Mouse (Mus musculus): ENCODE measurements around the gene Lrguk. TPM values are rescaled to one million over a fixed set of nuclear protein-coding genes. Genes with fewer than 3 reads are reported as not detected.

Gene Lrguk
- polyA plus RNA-seq, 1 experiment from 2014 or later: 1.2 TPM

GRCm38 (mm10) chr6:34153069-34154052, 124.1 kb downstream of the Lrguk start:
- Histone ChIP-seq H3K4me3 (no peak overlapping the region), H3K4me1 (peaks cover 82% of the 10 kb centered on the region), H3K36me3 (peaks cover 13% of the 10 kb centered on the region), H3K27ac (replicated peaks) (peak overlapping the region; percentile 95), H3K4me2 (replicated peaks) (peak overlapping the region; percentile 28), H3K27me3 (no peaks in the 10 kb centered on the region), H3K9me3 (no peaks in the 10 kb centered on the region), H3K9ac (replicated peaks) (0 out of 2 replicates have a peak overlapping the region, but pooled peaks have one; percentile 2)
- peak; percentile 71 for ATAC-seq (replicated peaks)
- 27% methylated on average over 18 of the region's 18 CpGs for WGBS

GRCm38 (mm10) chr6:34154202-34154601, 125.0 kb downstream of the Lrguk start:
- Histone ChIP-seq H3K27ac (replicated peaks) (peak overlapping the region; percentile 95), H3K9me3 (no peaks in the 10 kb centered on the region), H3K9ac (replicated peaks) (0 out of 2 replicates have a peak overlapping the region, but pooled peaks have one; percentile 2), H3K4me3 (no peak overlapping the region), H3K27me3 (no peaks in the 10 kb centered on the region), H3K36me3 (peaks cover 20% of the 10 kb centered on the region), H3K4me1 (peaks cover 76% of the 10 kb centered on the region), H3K4me2 (replicated peaks) (peak overlapping the region; percentile 28)
- 10% methylated on average over 3 of the region's 3 CpGs for WGBS
- ATAC-seq (replicated peaks): peak; percentile 87

DNA sequence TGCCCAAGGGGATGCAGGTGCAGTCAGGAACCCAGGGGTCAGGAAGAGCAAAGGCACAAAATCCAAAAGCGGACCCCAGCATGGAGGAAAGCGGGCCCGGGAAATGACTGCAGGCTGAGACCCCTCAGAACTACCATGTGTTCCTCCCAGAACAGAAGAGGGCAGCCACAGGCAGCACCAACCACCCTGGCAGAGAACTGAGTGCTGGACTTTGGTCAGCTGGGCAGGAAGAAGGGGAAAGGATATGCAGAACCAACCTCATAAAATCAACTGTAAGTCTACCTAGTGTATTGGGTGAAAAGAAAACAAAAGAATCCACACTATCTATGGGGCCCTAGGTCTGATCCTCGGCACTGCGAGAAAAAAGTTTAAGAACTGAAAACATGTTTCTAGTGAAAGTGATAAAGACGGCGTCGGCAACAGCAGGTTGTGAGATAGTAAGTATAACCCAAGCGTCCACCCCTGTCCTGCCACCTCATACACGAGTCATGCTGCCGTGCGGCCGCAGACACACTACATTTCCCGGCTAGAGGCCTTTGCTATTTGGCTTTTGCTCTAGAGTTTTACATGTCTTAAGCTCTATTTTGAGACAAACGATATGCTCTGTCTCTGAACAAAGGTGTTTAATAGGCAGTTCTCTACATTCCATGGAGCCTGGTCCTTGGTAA, 126.0 kb downstream of the Lrguk start:
- Histone ChIP-seq H3K9ac (replicated peaks) (0 out of 2 replicates have a peak overlapping the region, but pooled peaks have one; percentile 17), H3K36me3 (peaks cover 30% of the 10 kb centered on the region), H3K27me3 (no peaks in the 10 kb centered on the region), H3K9me3 (no peaks in the 10 kb centered on the region), H3K4me1 (peaks cover 67% of the 10 kb centered on the region), H3K4me2 (replicated peaks) (no peak overlapping the region), H3K27ac (replicated peaks) (peak overlapping the region; percentile 95), H3K4me3 (no peak overlapping the region)
- 89% methylated on average over 15 of the region's 15 CpGs for WGBS
- no peak for ATAC-seq (replicated peaks)

DNA sequence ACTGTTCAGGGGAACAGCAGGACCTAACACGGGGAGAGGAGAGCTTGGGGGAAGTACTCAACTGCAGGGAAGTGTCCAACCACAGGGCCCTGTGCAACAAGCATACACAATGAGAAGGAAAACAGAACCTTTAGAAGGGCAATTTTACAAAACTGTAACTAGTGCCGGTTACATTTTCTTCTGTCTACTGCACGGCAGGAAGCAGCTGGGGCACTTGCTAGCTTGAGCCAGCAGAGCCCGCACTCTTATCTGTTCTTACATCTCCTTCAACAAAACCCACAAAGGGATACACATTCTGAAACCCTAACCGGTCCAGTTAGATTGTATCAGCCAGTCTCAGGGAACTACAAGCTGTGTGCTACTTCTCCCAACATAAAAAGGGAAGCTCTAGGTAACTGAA, 126.8 kb downstream of the Lrguk start:
- peak overlapping the region; percentile 95 for H3K27ac ChIP-seq (replicated peaks)
- peaks cover 38% of the 10 kb centered on the region for H3K36me3 ChIP-seq
- no peak overlapping the region for H3K4me2 ChIP-seq (replicated peaks)
- no peaks in the 10 kb centered on the region for H3K27me3 ChIP-seq
- WGBS: 74% methylated on average over 5 of the region's 5 CpGs
- ATAC-seq (replicated peaks): no peak
- H3K4me1 ChIP-seq: peaks cover 61% of the 10 kb centered on the region
- H3K4me3 ChIP-seq: no peak overlapping the region
- no peaks in the 10 kb centered on the region for H3K9me3 ChIP-seq
- H3K9ac ChIP-seq (replicated peaks): no peak overlapping the region

- 0 out of 2 replicates have a peak overlapping the region, but pooled peaks have one; percentile 14 for H3K27ac ChIP-seq (replicated peaks)
- no peak for ATAC-seq (replicated peaks)
- no peak overlapping the region for H3K4me3 ChIP-seq
- no peaks in the 10 kb centered on the region for H3K9me3 ChIP-seq
- H3K4me1 ChIP-seq: peaks cover 52% of the 10 kb centered on the region
- H3K9ac ChIP-seq (replicated peaks): no peak overlapping the region
- no peaks in the 10 kb centered on the region for H3K27me3 ChIP-seq
- peaks cover 48% of the 10 kb centered on the region for H3K36me3 ChIP-seq
- 76% methylated on average over 14 of the region's 14 CpGs for WGBS
- H3K4me2 ChIP-seq (replicated peaks): no peak overlapping the region
These were observed 127.8 kb downstream of the Lrguk start for GRCm38 (mm10) chr6:34156841-34157748.

- WGBS: 89% methylated on average over 23 of the region's 23 CpGs
- Histone ChIP-seq H3K4me1 (peaks cover 21% of the 10 kb centered on the region), H3K9ac (replicated peaks) (no peak overlapping the region), H3K4me3 (no peak overlapping the region), H3K9me3 (no peaks in the 10 kb centered on the region), H3K36me3 (peaks cover 67% of the 10 kb centered on the region), H3K27me3 (no peaks in the 10 kb centered on the region), H3K27ac (replicated peaks) (no peak overlapping the region), H3K4me2 (replicated peaks) (no peak overlapping the region)
- ATAC-seq (replicated peaks): no peak
These were observed 131.0 kb downstream of the Lrguk start for GRCm38 (mm10) chr6:34159998-34160815.

- H3K36me3 ChIP-seq: peaks cover 74% of the 10 kb centered on the region
- no peaks in the 10 kb centered on the region for H3K27me3 ChIP-seq
- no peak overlapping the region for H3K27ac ChIP-seq (replicated peaks)
- H3K4me1 ChIP-seq: peaks cover 14% of the 10 kb centered on the region
- H3K9me3 ChIP-seq: no peaks in the 10 kb centered on the region
- no peak overlapping the region for H3K4me2 ChIP-seq (replicated peaks)
- 92% methylated on average over 7 of the region's 7 CpGs for WGBS
- no peak overlapping the region for H3K9ac ChIP-seq (replicated peaks)
- no peak overlapping the region for H3K4me3 ChIP-seq
- ATAC-seq (replicated peaks): no peak
These were observed 131.6 kb downstream of the Lrguk start for GRCm38 (mm10) chr6:34160816-34161310.

GRCm38 (mm10) chr6:34161511-34161910, 132.3 kb downstream of the Lrguk start:
- no peak overlapping the region for H3K27ac ChIP-seq (replicated peaks)
- H3K4me3 ChIP-seq: no peak overlapping the region
- no peak for ATAC-seq (replicated peaks)
- 94% methylated on average over 7 of the region's 7 CpGs for WGBS
- peaks cover 8% of the 10 kb centered on the region for H3K4me1 ChIP-seq
- no peak overlapping the region for H3K9ac ChIP-seq (replicated peaks)
- H3K4me2 ChIP-seq (replicated peaks): no peak overlapping the region
- H3K27me3 ChIP-seq: no peaks in the 10 kb centered on the region
- no peaks in the 10 kb centered on the region for H3K9me3 ChIP-seq
- H3K36me3 ChIP-seq: peaks cover 80% of the 10 kb centered on the region

GRCm38 (mm10) chr6:34162607-34163006, 133.4 kb downstream of the Lrguk start:
- H3K27ac ChIP-seq (replicated peaks): no peak overlapping the region
- H3K27me3 ChIP-seq: no peaks in the 10 kb centered on the region
- H3K36me3 ChIP-seq: peaks cover 86% of the 10 kb centered on the region
- no peak overlapping the region for H3K4me3 ChIP-seq
- no peak for ATAC-seq (replicated peaks)
- WGBS: 66% methylated on average over 2 of the region's 2 CpGs
- H3K4me2 ChIP-seq (replicated peaks): no peak overlapping the region
- H3K9ac ChIP-seq (replicated peaks): no peak overlapping the region
- no peaks in the 10 kb centered on the region for H3K9me3 ChIP-seq
- no peaks in the 10 kb centered on the region for H3K4me1 ChIP-seq

DNA sequence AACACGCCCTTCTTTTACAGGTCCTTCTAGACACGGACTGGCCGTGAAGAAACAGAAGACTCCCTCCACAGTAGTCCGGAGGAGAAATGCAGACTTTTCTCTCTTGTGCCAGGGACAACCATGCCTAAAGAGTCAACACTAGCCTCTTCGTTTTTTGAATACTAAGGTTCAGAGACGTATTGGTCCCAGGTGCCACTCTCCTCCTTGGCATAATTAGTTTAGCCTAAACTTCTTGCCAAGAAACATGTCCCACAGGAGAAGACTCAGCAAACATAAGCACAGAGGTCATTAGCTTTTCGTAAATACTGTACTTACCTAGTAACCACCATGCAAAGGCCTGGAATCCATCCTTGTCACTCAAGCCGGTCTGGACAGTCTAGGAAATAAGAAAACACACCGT, 133.8 kb downstream of the Lrguk start:
- Histone ChIP-seq H3K4me1 (no peaks in the 10 kb centered on the region), H3K9me3 (no peaks in the 10 kb centered on the region), H3K9ac (replicated peaks) (no peak overlapping the region), H3K27me3 (no peaks in the 10 kb centered on the region), H3K36me3 (peaks cover 84% of the 10 kb centered on the region), H3K27ac (replicated peaks) (no peak overlapping the region), H3K4me2 (replicated peaks) (no peak overlapping the region), H3K4me3 (no peak overlapping the region)
- no peak for ATAC-seq (replicated peaks)
- 90% methylated on average over 9 of the region's 9 CpGs for WGBS

- Histone ChIP-seq H3K9me3 (no peaks in the 10 kb centered on the region), H3K36me3 (peaks cover 49% of the 10 kb centered on the region), H3K27ac (replicated peaks) (no peak overlapping the region), H3K9ac (replicated peaks) (no peak overlapping the region), H3K4me1 (0 out of 2 replicates have a peak, but pooled peaks cover 7% of the 10 kb centered on the region), H3K4me2 (replicated peaks) (no peak overlapping the region), H3K27me3 (no peaks in the 10 kb centered on the region), H3K4me3 (no peak overlapping the region)
- WGBS: 75% methylated on average over 3 of the region's 3 CpGs
- no peak for ATAC-seq (replicated peaks)
These were observed 139.6 kb downstream of the Lrguk start for GRCm38 (mm10) chr6:34168834-34169233.
